Mouse (Mus musculus) left cerebral cortex, postnatal 25 days (tissue): ENCODE data around the gene Efcab9. TPM values are rescaled to one million over a fixed set of nuclear protein-coding genes. Genes with fewer than 3 reads are reported as not detected.
"Not testable (repeated sequence)": the region's sequence is repeated elsewhere in the genome, so short reads cannot be mapped to it uniquely, and the experiment has no call there.

ENCODE experiments used
- DNase-seq, 2 experiments: peaks; one replicate each; pipeline ENCODE4 v3.0.0; 2022; ENCODE audit warnings: low spot score in 2 of 2, mixed read lengths in 1 of 2
- intact Hi-C: fragments of 180-260 bp; cut with DNase I; formaldehyde crosslinking; loops from one replicate; pipeline ENCODE4 v1.15.1; 2025
- total RNA-seq, 2 experiments: library from RNA; stranded (reverse); gene quantifications; 2 replicates each; pipeline ENCODE4 v1.2.3; 2021

Gene Efcab9
- total RNA-seq, 2 experiments from 2014 or later, result 1.6 to 1.7 TPM

DNA sequence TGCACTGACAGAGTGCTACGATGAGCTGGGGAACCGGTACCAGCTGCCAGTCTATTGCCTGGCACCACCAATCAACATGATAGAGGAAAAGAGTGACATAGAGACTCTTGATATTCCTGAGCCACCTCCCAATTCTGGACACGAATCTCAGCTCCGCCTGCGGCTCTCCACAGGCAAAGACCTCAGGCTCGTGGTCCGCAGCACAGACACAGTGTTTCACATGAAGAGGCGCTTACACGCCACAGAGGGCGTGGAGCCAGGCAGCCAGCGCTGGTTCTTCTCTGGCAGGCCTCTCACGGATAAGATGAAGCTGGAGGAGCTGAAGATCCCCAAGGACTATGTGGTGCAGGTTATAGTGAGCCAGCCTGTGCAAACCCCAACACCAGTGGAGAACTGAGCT, 15.8 kb downstream of the Efcab9 start:
- DNase-seq, result no peak
- intact Hi-C loops, result loop anchor here (5.0 kb wide), 1 partner anchor 59 kb away; the partner anchor contains the start of gene Ubtd2

DNA sequence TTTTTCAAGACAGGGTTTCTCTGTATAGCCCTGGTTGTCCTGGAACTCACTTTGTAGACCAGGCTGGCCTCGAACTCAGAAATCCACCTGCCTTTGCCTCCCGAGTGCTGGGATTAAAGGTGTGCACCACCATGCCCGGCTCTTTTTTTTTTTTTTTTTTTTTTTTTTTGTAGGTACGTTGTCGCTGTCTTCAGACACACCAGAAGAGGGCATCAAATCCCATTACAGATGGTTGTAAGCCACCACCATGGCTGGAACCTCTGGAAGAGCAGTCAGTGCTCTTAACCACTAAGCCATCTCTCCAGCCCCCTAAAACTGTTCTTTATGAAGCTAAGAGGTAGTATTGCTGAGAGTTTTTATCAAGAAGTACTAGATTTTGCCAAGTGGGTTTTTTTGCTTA, 17.0 kb downstream of the Efcab9 start:
- intact Hi-C loops, result loop anchor here (5.0 kb wide), 1 partner anchor 58 kb away; the partner anchor contains the start of gene Ubtd2
- not testable (repeated sequence) for DNase-seq

DNA sequence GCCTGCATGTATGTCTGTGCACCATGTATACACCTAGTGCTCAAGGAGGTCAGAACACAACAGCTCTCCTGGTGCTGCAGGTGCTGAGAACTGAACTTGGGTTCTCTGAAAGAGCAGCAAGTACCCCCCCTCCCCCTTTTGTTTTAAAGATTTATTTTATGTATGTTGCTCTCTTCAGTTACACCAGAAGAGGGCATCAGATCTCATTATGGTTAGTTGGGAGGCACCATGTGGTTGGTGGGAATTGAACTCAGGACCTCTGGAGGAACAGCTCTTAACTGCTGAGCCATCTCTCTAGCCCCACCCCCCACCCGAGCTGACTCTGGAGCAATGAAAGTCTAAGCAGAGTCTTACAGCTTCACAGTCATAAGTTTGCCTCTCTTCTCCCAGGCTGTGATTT, 21.0 kb downstream of the Efcab9 start:
- intact Hi-C loops, result no loop called here
- DNase-seq, result no peak

GRCm38 (mm10) chr11:32505091-32505739, 26.7 kb downstream of the Efcab9 start:
- intact Hi-C loops, result loop anchor here (1.0 kb wide), 1 partner anchor 103 kb away; no protein-coding TSS in a partner anchor
- DNase-seq, result peak in 1 of 2 experiments; percentile 82

GRCm38 (mm10) chr11:32503711-32504110, 28.2 kb downstream of the Efcab9 start:
- intact Hi-C loops, result loop anchor here (5.0 kb wide), 1 partner anchor 161 kb away; no protein-coding TSS in a partner anchor

GRCm38 (mm10) chr11:32499931-32500330, 31.9 kb downstream of the Efcab9 start:
- intact Hi-C loops, result loop anchor here (2.0 to 5.0 kb wide), 2 partner anchors 45 to 158 kb away; partner anchors contain the start of gene Ubtd2
- DNase-seq, result no peak

More at GRCm38 (mm10) chr11:32503711-32504110, 28.2 kb downstream of the Efcab9 start:
- DNase-seq, result no peak

- intact Hi-C loops, result loop anchor here (2.0 kb wide), 1 partner anchor 44 kb away; the partner anchor contains the start of gene Ubtd2
- peak; percentile 67 to 84 for DNase-seq
Measured at GRCm38 (mm10) chr11:32498757-32499535, 32.9 kb downstream of the Efcab9 start.

- DNase-seq, result peak in 1 of 2 experiments; percentile 53
- intact Hi-C loops, result no loop called here
Measured at GRCm38 (mm10) chr11:32495283-32495682, 36.6 kb downstream of the Efcab9 start.

- intact Hi-C loops, result no loop called here
Measured at GRCm38 (mm10) chr11:32493312-32493711, 38.6 kb downstream of the Efcab9 start.

DNA sequence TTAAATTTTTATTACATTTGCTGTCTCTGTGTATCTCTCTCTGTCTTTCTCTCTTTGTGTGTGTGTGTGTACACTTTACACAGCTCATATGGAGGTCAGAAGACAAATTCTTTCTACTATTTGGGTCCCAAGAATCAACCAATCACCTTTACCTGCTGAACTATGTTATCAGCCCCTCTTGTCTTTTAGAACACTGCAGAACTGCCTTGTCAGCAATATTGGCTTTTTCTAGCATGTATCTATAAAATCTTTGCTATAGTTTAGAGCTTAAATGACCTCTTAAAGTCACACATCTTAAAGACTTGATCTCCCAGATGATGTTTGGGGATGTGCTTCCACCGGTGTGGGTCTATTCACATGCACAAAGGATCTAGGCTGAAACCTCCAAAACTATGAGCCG, 40.8 kb downstream of the Efcab9 start:
- DNase-seq, result no peak
- intact Hi-C loops, result no loop called here

More at GRCm38 (mm10) chr11:32493312-32493711, 38.6 kb downstream of the Efcab9 start:
- no peak for DNase-seq

GRCm38 (mm10) chr11:32488808-32489670, 42.8 kb downstream of the Efcab9 start:
- intact Hi-C loops, result no loop called here
- DNase-seq, result peak in 1 of 2 experiments; percentile 24

- intact Hi-C loops, result no loop called here
- DNase-seq, result no peak
Measured at GRCm38 (mm10) chr11:32488344-32488743, 43.5 kb downstream of the Efcab9 start.

DNA sequence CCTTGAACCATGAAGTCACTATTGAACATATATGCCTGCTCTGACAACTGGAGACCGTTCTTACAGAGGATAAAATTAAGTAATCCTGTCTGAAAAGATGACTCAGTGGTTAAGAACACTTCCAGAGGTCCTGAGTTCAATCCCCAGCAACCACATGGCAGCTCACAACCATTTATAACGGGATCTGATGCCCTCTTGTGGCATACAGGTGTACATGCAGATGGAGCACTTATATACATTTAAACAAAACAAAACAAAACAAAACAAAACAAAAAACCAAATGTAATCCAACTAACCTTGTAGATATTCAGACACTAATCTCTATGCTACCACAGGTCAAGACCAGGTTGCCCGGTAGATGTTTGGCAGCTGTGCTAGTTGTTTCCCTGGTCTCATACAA, 44.4 kb downstream of the Efcab9 start:
- intact Hi-C loops, result no loop called here

GRCm38 (mm10) chr11:32486621-32487020, 45.3 kb downstream of the Efcab9 start:
- intact Hi-C loops, result no loop called here

More for the DNA sequence above, 44.4 kb downstream of the Efcab9 start:
- DNase-seq, result no peak

DNA sequence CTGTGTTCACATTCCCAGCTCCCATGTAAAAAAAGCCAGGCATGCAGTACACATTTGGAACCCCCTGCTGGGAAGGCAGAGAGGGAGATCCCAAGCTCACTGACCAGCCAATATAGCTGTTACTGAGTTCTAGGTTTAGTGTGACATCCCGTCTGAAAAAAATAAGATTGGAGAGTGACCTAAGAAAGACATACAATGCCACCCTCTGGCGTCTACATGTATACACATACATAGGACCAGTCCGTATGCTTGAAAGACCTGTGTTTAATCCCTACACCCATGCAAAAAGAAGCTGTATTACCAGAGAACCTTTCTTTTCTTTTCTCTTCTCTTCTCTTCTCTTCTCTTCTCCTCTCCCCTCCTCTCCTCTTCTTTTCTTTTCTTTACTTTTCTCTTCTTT, 46.6 kb downstream of the Efcab9 start:
- intact Hi-C loops, result no loop called here
- DNase-seq, result no peak

More at GRCm38 (mm10) chr11:32486621-32487020, 45.3 kb downstream of the Efcab9 start:
- DNase-seq, result no peak

GRCm38 (mm10) chr11:32481525-32481924, 50.4 kb downstream of the Efcab9 start:
- DNase-seq, result no peak
- intact Hi-C loops, result no loop called here

DNA sequence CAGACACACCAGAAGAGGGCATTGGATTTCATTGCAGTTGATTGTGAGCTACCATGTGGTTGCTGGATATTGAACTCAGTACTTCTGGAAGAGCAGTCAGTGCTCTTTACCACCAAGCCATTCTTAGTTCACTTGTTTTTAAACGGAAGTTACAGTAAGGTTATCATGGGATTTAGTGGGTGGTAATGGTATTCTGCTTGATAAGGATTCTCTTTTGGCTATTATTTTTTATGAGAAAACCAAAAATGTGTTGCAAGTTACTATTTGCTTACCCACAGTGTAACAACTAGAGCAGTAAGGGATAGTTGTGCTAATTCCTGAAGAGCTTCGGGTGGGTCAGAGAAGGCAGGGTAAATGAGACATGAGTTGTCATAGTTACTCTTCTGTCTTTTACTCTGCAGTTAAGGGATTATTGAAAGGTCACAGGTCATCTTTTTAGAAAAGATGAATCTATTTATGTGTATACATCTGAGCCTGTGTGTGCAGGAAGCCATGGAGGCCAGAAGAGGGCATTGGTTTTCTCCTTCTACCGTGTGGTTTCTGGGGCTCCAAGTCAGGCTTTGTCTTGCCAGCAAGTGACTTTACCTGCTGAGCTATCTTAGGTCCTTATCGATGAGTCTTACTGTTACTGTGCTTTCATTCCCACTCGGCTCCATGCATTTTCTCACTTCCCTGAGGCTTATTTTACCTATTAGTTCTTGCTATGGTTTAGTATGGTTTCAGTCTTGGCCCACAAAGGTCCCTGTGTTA, 56.2 kb downstream of the Efcab9 start:
- intact Hi-C loops, result no loop called here
- DNase-seq, result no peak

DNA sequence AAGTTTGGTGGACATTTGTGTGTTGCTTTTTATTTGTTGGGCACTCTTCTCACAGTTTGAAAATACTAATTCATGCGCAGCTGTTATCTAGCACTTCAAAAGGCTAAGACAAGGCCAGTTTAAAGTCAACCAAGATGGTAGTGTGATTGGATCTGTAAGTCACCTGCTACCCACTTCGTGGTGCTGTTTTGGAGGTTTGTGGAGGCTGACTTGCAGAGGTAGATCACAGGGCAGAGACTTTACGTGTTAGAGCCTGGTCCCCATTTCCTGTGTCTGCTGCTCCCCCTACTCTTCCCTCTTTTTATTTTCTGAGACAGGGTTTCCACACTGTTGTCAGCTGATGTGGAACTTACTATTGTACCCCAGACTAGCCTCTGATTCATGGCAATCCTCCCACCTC, 57.2 kb downstream of the Efcab9 start:
- no peak for DNase-seq
- intact Hi-C loops, result no loop called here
